21 mouse cellular contexts compared by ENCODE assay signal in the genomic region with DNA sequence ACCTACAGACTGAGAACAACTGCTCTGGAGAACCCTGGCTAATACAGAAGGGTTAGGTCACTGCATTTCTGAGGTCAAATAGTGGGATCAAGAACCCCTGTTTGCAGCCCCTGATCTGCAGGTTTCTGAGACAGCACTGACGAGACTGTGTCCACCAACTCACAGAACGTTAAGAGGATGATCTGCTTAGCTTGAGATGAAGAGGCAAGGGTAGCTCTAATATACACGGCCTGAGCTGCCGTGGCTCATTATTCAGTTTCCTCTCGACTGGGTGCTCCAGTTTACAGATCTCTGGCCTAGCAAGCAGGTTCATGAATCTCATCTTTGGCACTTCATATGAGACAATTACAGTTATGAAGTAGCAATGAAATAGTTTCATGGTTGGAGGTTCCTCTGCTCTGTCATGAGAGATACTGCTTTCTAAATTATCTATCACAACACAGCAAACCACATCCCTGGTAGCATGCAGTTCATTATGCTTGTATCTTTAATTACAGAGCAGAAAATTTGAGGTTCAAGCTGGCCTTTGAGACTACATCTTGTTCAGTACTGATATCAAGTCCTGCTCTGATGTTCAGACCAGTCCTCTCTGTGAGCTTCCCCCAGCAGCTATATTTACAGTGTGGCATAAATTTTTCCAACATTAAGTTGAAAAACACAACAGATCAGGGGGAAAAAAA. TPM values are rescaled to one million over a fixed set of nuclear protein-coding genes. Genes with fewer than 3 reads are reported as not detected.
DNase-seq lines count a peak whose midpoint lies in the region; ATAC-seq and TF ChIP-seq lines count a peak whose summit lies in the region.
"Had no signal": no experiment of that assay in that cellular context is flagged by ENCODE, and none has a peak within 500 bp of the region (broad histone marks: within the 10 kb centered on the region; RNA-seq: fewer than 3 reads in every experiment).

No protein-coding gene starts in this region.

- TF ChIP-seq RAD21 in MEL (IDR thresholded peaks at IDR 0.05; ENCODE audit: low read depth, low read length): no peak

- H3K4me3 ChIP-seq in MEL (ENCODE audit: control insufficient read depth in 1 of 2, insufficient read depth in 1 of 2, low read depth in 2 of 2, low read length in 2 of 2): no peak overlapping the region
- no peak overlapping the region for H3K4me3 ChIP-seq in liver, embryonic 14.5 days (ENCODE audit: insufficient read depth in 1 of 2, low read depth in 2 of 2, low read length in 2 of 2)
- H3K4me3 ChIP-seq in intestine, embryonic 15.5 days (replicated peaks): no peak overlapping the region
- no peak overlapping the region for H3K4me3 ChIP-seq in forebrain, embryonic 15.5 days
- H3K4me3 ChIP-seq: heart, embryonic 13.5 days; kidney, embryonic 15.5 days; lung, embryonic 15.5 days; midbrain, embryonic 10.5 days had no signal

- H3K4me2 ChIP-seq in liver, embryonic 14.5 days (ENCODE audit: low read depth): peak overlapping the region; percentile 8
- no peak overlapping the region for H3K4me2 ChIP-seq in intestine, embryonic 15.5 days (replicated peaks)
- H3K4me2 ChIP-seq in forebrain, embryonic 15.5 days (replicated peaks): no peak overlapping the region
- H3K4me2 ChIP-seq: heart, embryonic 13.5 days; kidney, embryonic 15.5 days; lung, embryonic 15.5 days had no signal

- no peak for TF ChIP-seq CTCF in MEL (IDR thresholded peaks at IDR 0.05 in 2 of 3, conservative IDR thresholded peaks at IDR 0.05 in 1 of 3; ENCODE audit: control insufficient read depth in 1 of 3, insufficient read depth in 1 of 3, low read depth in 2 of 3, low read length in 3 of 3, poor library complexity in 1 of 3, severe bottlenecking in 1 of 3)
- TF ChIP-seq CTCF in liver, embryonic 14.5 days (IDR thresholded peaks at IDR 0.05; ENCODE audit: low read depth): no peak

- peak overlapping the region; percentile 28 for H3K9ac ChIP-seq in MEL (ENCODE audit: control insufficient read depth, low read depth, low read length, poor library complexity, severe bottlenecking)
- no peak overlapping the region for H3K9ac ChIP-seq in liver, embryonic 14.5 days (replicated peaks)
- no peak overlapping the region for H3K9ac ChIP-seq in intestine, embryonic 15.5 days
- no peak overlapping the region for H3K9ac ChIP-seq in forebrain, embryonic 15.5 days (replicated peaks)
- H3K9ac ChIP-seq: heart, embryonic 13.5 days; kidney, embryonic 15.5 days; lung, embryonic 15.5 days had no signal

- H3K4me1 ChIP-seq in MEL (ENCODE audit: control insufficient read depth in 1 of 2, insufficient read depth in 2 of 2, low read length in 2 of 2): peaks cover 18 to 22% of the 10 kb centered on the region in 2 experiments
- peaks cover 6 to 10% of the 10 kb centered on the region in 2 experiments; a peak in 3 of 4 replicates for H3K4me1 ChIP-seq in liver, embryonic 14.5 days (replicated peaks; ENCODE audit: control insufficient read depth in 2 of 2, insufficient read depth in 2 of 2, low read length in 1 of 2)
- H3K4me1 ChIP-seq in intestine, embryonic 15.5 days (replicated peaks): no peaks in the 10 kb centered on the region
- H3K4me1 ChIP-seq in forebrain, embryonic 15.5 days: no peaks in the 10 kb centered on the region
- H3K4me1 ChIP-seq: heart, embryonic 13.5 days; kidney, embryonic 15.5 days; lung, embryonic 15.5 days; midbrain, embryonic 10.5 days had no signal

- TF ChIP-seq EP300 in MEL (IDR thresholded peaks at IDR 0.05; ENCODE audit: low read depth in 1 of 2, low read length in 2 of 2): peak; percentile 92 to 95
- TF ChIP-seq EP300 in liver, embryonic 14.5 days (IDR thresholded peaks at IDR 0.05; ENCODE audit: low read depth): peak; percentile 83

- WGBS in liver, embryonic 14.5 days (ENCODE audit: insufficient replicate concordance): 45% methylated on average over 5 of the region's 5 CpGs
- 83% methylated on average over 5 of the region's 5 CpGs for WGBS in intestine, embryonic 15.5 days
- 82% methylated on average over 5 of the region's 5 CpGs for WGBS in forebrain, embryonic 15.5 days

- H3K27me3 ChIP-seq in MEL (ENCODE audit: control insufficient read depth in 1 of 2, insufficient read depth in 2 of 2, low read length in 2 of 2): no peaks in the 10 kb centered on the region
- no peaks in the 10 kb centered on the region for H3K27me3 ChIP-seq in liver, embryonic 14.5 days (ENCODE audit: control insufficient read depth, insufficient read depth, low read length)
- H3K27me3 ChIP-seq in intestine, embryonic 15.5 days (replicated peaks): no peaks in the 10 kb centered on the region
- no peaks in the 10 kb centered on the region for H3K27me3 ChIP-seq in forebrain, embryonic 15.5 days
- H3K27me3 ChIP-seq: CH12.LX; heart, embryonic 13.5 days; kidney, embryonic 15.5 days; lung, embryonic 15.5 days had no signal

- no peaks in the 10 kb centered on the region for H3K79me2 ChIP-seq in MEL (ENCODE audit: control insufficient read depth, insufficient read depth, low read length, poor library complexity)

- peak; percentile 82 for DNase-seq in MEL (ENCODE audit: low read depth, low spot score)
- peak; percentile 12 for DNase-seq in Muller cell, postnatal 12 days (ENCODE audit: inconsistent ontology term)
- DNase-seq in liver, embryonic 14.5 days (ENCODE audit: low read depth in 3 of 3, low spot score in 3 of 3): peak; percentile 9 to 23 (median 16)
- DNase-seq in retina, adult 2 months (ENCODE audit: low read depth, low spot score): peak; percentile 61
- DNase-seq in layer of hippocampus, postnatal 25 days (ENCODE audit: extremely low spot score in 1 of 2, low spot score in 1 of 2): no peak
- DNase-seq: adrenal gland, postnatal 25 days; B cell, adult 2 months; cerebellum, adult 9-10 months; heart, postnatal 14 days; kidney, postnatal 36 days; lung, postnatal 4 days had no signal

- H3K27ac ChIP-seq in MEL (ENCODE audit: control insufficient read depth, low read depth, low read length): peak overlapping the region; percentile 68
- H3K27ac ChIP-seq in liver, embryonic 14.5 days: peak overlapping the region; percentile 18; the same call in 1 of the 2 replicates
- no peak overlapping the region for H3K27ac ChIP-seq in intestine, embryonic 15.5 days
- H3K27ac ChIP-seq in forebrain, embryonic 15.5 days (replicated peaks): no peak overlapping the region
- H3K27ac ChIP-seq: heart, embryonic 13.5 days; hindbrain, postnatal 0 days; kidney, embryonic 15.5 days; lung, embryonic 15.5 days; midbrain, embryonic 10.5 days had no signal

- H3K36me3 ChIP-seq in MEL (ENCODE audit: control insufficient read depth in 1 of 2, insufficient read depth in 2 of 2, low read length in 2 of 2): peaks cover 0 to 13% of the 10 kb centered on the region in 2 experiments; a peak in 2 of 4 replicates
- no peaks in the 10 kb centered on the region for H3K36me3 ChIP-seq in liver, embryonic 14.5 days (replicated peaks; ENCODE audit: control insufficient read depth, insufficient read depth, low read depth)
- H3K36me3 ChIP-seq in intestine, embryonic 15.5 days: no peaks in the 10 kb centered on the region
- no peaks in the 10 kb centered on the region for H3K36me3 ChIP-seq in forebrain, embryonic 15.5 days
- H3K36me3 ChIP-seq: G1E; heart, embryonic 13.5 days; kidney, embryonic 15.5 days; lung, embryonic 15.5 days; midbrain, embryonic 10.5 days had no signal

- TF ChIP-seq POLR2A in MEL (IDR thresholded peaks at IDR 0.05; ENCODE audit: control insufficient read depth in 1 of 2, insufficient read depth in 1 of 2, low read depth in 1 of 2, low read length in 2 of 2, poor library complexity in 1 of 2): no peak

- ATAC-seq in liver, embryonic 14.5 days (ENCODE audit: insufficient read depth): peak; percentile 85
- ATAC-seq in intestine, embryonic 15.5 days: no peak
- no peak for ATAC-seq in forebrain, embryonic 15.5 days (replicated peaks)
- ATAC-seq: intestine, postnatal 0 days had no signal

- H3K9me3 ChIP-seq in MEL (replicated peaks; ENCODE audit: insufficient read depth, low read length): no peaks in the 10 kb centered on the region
- no peaks in the 10 kb centered on the region for H3K9me3 ChIP-seq in liver, embryonic 14.5 days (ENCODE audit: control insufficient read depth, low read length)
- no peaks in the 10 kb centered on the region for H3K9me3 ChIP-seq in intestine, embryonic 15.5 days
- H3K9me3 ChIP-seq in forebrain, embryonic 15.5 days: no peaks in the 10 kb centered on the region
- H3K9me3 ChIP-seq: G1E; heart, embryonic 13.5 days; kidney, embryonic 15.5 days; lung, embryonic 15.5 days; midbrain, embryonic 10.5 days had no signal

TF ChIP-seq in MEL, 35 proteins besides CTCF, POLR2A, EP300 and RAD21 (continues in another document):
- no peak for TF ChIP-seq BHLHE40 (IDR thresholded peaks at IDR 0.05; ENCODE audit: borderline replicate concordance, low read depth, low read length)

RNA-seq across cellular contexts. Expression of a gene that starts 45.3 kb away (rescaled TPM):
- 4.3 and 5.3 TPM in 2 replicates for total RNA-seq in MEL (2012; rRNA removed)
- 1 to 10 TPM in 1 of 2 experiments, not detected in 1; 6.6 TPM for polyA plus RNA-seq in MEL (2012; ENCODE audit: insufficient read depth in 1 of 2, insufficient read length in 2 of 2, low read depth in 1 of 2, low replicate concordance in 2 of 2, missing spikeins in 1 of 2)
- polyA plus RNA-seq in liver, embryonic 14.5 days (2012; rRNA removed): 6.1 and 7.7 TPM in 2 replicates
- polyA plus RNA-seq in liver, embryonic 14.5 days (2014; fragmentation: Nextera tagmentation; extraction: Ambion mirVana): 8.1 and 8.2 TPM in 2 replicates
- polyA plus RNA-seq in intestine, embryonic 15.5 days (2015; fragmentation: Nextera tagmentation; extraction: Ambion mirVana): 9.7 and 11.4 TPM in 2 replicates
- 0.51 and 0.85 TPM in 2 replicates for polyA plus RNA-seq in forebrain, embryonic 15.5 days (2015; fragmentation: Nextera tagmentation; extraction: Ambion mirVana)
- 1 to 10 TPM; 1.4 to 1.8 TPM for total RNA-seq in layer of hippocampus, postnatal 25 days (2021)

RNA-seq across cellular contexts. Expression of a gene that starts 47.9 kb away (rescaled TPM):
- total RNA-seq in MEL (2012; rRNA removed): not detected in 2 replicates
- not detected for polyA plus RNA-seq in MEL (2012; ENCODE audit: insufficient read depth in 1 of 2, insufficient read length in 2 of 2, low read depth in 1 of 2, low replicate concordance in 2 of 2, missing spikeins in 1 of 2)
- 1.5 and 1.6 TPM in 2 replicates for polyA plus RNA-seq in liver, embryonic 14.5 days (2012; rRNA removed)
- polyA plus RNA-seq in liver, embryonic 14.5 days (2014; fragmentation: Nextera tagmentation; extraction: Ambion mirVana): 1.9 and 2.1 TPM in 2 replicates
- polyA plus RNA-seq in intestine, embryonic 15.5 days (2015; fragmentation: Nextera tagmentation; extraction: Ambion mirVana): 17.6 and 17.9 TPM in 2 replicates
- polyA plus RNA-seq in forebrain, embryonic 15.5 days (2015; fragmentation: Nextera tagmentation; extraction: Ambion mirVana): 41.6 and 42.7 TPM in 2 replicates
- 10 to 100 TPM; 39.4 to 43.1 TPM for total RNA-seq in layer of hippocampus, postnatal 25 days (2021)
- total RNA-seq: CH12.LX had no signal
- polyA plus RNA-seq: G1E had no signal

RNA-seq across cellular contexts. Expression of a gene that starts 51.8 kb away (rescaled TPM):
- 0.20 and 0.23 TPM in 2 replicates for total RNA-seq in MEL (2012; rRNA removed)
- polyA plus RNA-seq in MEL (2012; ENCODE audit: insufficient read depth in 1 of 2, insufficient read length in 2 of 2, low read depth in 1 of 2, low replicate concordance in 2 of 2, missing spikeins in 1 of 2): under 1 TPM in 1 of 2 experiments, not detected in 1; 0.82 TPM
- polyA plus RNA-seq in liver, embryonic 14.5 days (2012; rRNA removed): 0.50 and 0.61 TPM in 2 replicates
- polyA plus RNA-seq in liver, embryonic 14.5 days (2014; fragmentation: Nextera tagmentation; extraction: Ambion mirVana): 0.30 and 0.38 TPM in 2 replicates
- polyA plus RNA-seq in intestine, embryonic 15.5 days (2015; fragmentation: Nextera tagmentation; extraction: Ambion mirVana): 1.7 and 1.9 TPM in 2 replicates
- 5.7 and 5.8 TPM in 2 replicates for polyA plus RNA-seq in forebrain, embryonic 15.5 days (2015; fragmentation: Nextera tagmentation; extraction: Ambion mirVana)
- total RNA-seq in layer of hippocampus, postnatal 25 days (2021): 10 to 100 TPM; 13.5 to 15.5 TPM

Comparison
In these comparisons a context has a peak if more than half of its experiments do, and no peak if none do; other contexts are left out.
1. DNase-seq: peak in MEL (single experiment), Muller cell, postnatal 12 days (single experiment), liver, embryonic 14.5 days (3 of 3) and retina, adult 2 months (single experiment); none in layer of hippocampus, postnatal 25 days (0 of 2).
2. H3K27ac ChIP-seq: peak in MEL (single experiment) and liver, embryonic 14.5 days (single experiment); none in intestine, embryonic 15.5 days (single experiment) and forebrain, embryonic 15.5 days (single experiment).